Mouse (Mus musculus): ENCODE data around the gene Scpep1. TPM values are rescaled to one million over a fixed set of nuclear protein-coding genes. Genes with fewer than 3 reads are reported as not detected.
"Not testable (repeated sequence)": the region's sequence is repeated elsewhere in the genome, so short reads cannot be mapped to it uniquely, and the experiment has no call there.

Scpep1 gene
- polyA plus RNA-seq, 1 experiment from 2014 or later = 44.6 TPM

- H3K4me3 ChIP-seq; H3K27ac ChIP-seq (replicated peaks); H3K9ac ChIP-seq; ATAC-seq (ENCODE audit: extremely low read depth, insufficient number of reproducible peaks, low FRiP score, low TSS enrichment); H3K9me3 ChIP-seq; H3K27me3 ChIP-seq (replicated peaks); H3K4me1 ChIP-seq; H3K4me2 ChIP-seq; H3K36me3 ChIP-seq: not testable (repeated sequence)
- WGBS = 91% methylated on average over 20 of the region's 24 CpGs
Measured at GRCm38 (mm10) chr11:88891921-88892561, 63.2 kb downstream of the Scpep1 start.

- H3K27ac ChIP-seq (replicated peaks); H3K4me1 ChIP-seq; H3K4me3 ChIP-seq; H3K9ac ChIP-seq; H3K9me3 ChIP-seq; ATAC-seq (ENCODE audit: extremely low read depth, insufficient number of reproducible peaks, low FRiP score, low TSS enrichment); H3K36me3 ChIP-seq; H3K27me3 ChIP-seq (replicated peaks); H3K4me2 ChIP-seq: not testable (repeated sequence)
- 94% methylated on average over 9 of the region's 12 CpGs for WGBS
Measured at GRCm38 (mm10) chr11:88891446-88891845, 63.8 kb downstream of the Scpep1 start.

GRCm38 (mm10) chr11:88890904-88891303 lies 64.4 kb downstream of the Scpep1 start:
- not testable (repeated sequence) for H3K9ac ChIP-seq; H3K4me2 ChIP-seq; H3K27me3 ChIP-seq (replicated peaks); H3K27ac ChIP-seq (replicated peaks); ATAC-seq (ENCODE audit: extremely low read depth, insufficient number of reproducible peaks, low FRiP score, low TSS enrichment); H3K36me3 ChIP-seq; H3K4me1 ChIP-seq; H3K4me3 ChIP-seq; H3K9me3 ChIP-seq
- 91% methylated on average over 7 of the region's 11 CpGs for WGBS

- WGBS = 74% methylated on average over 2 of the region's 2 CpGs
- H3K4me1 ChIP-seq = no peaks in the 10 kb centered on the region
- H3K9me3 ChIP-seq = no peaks in the 10 kb centered on the region
- ATAC-seq (ENCODE audit: extremely low read depth, insufficient number of reproducible peaks, low FRiP score, low TSS enrichment) = no peak
- no peak overlapping the region for H3K9ac ChIP-seq
- no peak overlapping the region for H3K4me3 ChIP-seq
- H3K4me2 ChIP-seq = no peak overlapping the region
- no peak overlapping the region for H3K27ac ChIP-seq (replicated peaks)
- no peaks in the 10 kb centered on the region for H3K27me3 ChIP-seq (replicated peaks)
- H3K36me3 ChIP-seq = no peaks in the 10 kb centered on the region
Measured at GRCm38 (mm10) chr11:88888996-88889395, 66.3 kb downstream of the Scpep1 start.

GRCm38 (mm10) chr11:88884376-88885065 lies 70.7 kb downstream of the Scpep1 start:
- Histone ChIP-seq H3K9ac (no peak overlapping the region), H3K4me1 (no peaks in the 10 kb centered on the region), H3K9me3 (no peaks in the 10 kb centered on the region; the same call in 1 of the 2 replicates), H3K27me3 (replicated peaks) (no peaks in the 10 kb centered on the region), H3K36me3 (no peaks in the 10 kb centered on the region), H3K27ac (replicated peaks) (no peak overlapping the region), H3K4me2 (no peak overlapping the region), H3K4me3 (no peak overlapping the region)
- no peak for ATAC-seq (ENCODE audit: extremely low read depth, insufficient number of reproducible peaks, low FRiP score, low TSS enrichment)
- WGBS = 67% methylated on average over 8 of the region's 8 CpGs

GRCm38 (mm10) chr11:88878011-88878410 lies 77.3 kb downstream of the Scpep1 start:
- 80% methylated on average over 12 of the region's 12 CpGs for WGBS
- peaks cover 13% of the 10 kb centered on the region for H3K27me3 ChIP-seq (replicated peaks)
- H3K9ac ChIP-seq = no peak overlapping the region
- no peaks in the 10 kb centered on the region; the same call in 1 of the 2 replicates for H3K9me3 ChIP-seq
- ATAC-seq (ENCODE audit: extremely low read depth, insufficient number of reproducible peaks, low FRiP score, low TSS enrichment) = no peak
- no peak overlapping the region for H3K27ac ChIP-seq (replicated peaks)
- peaks cover 6% of the 10 kb centered on the region; the same call in 1 of the 2 replicates for H3K4me1 ChIP-seq
- no peak overlapping the region for H3K4me3 ChIP-seq
- no peaks in the 10 kb centered on the region for H3K36me3 ChIP-seq
- H3K4me2 ChIP-seq = no peak overlapping the region

Other genes with a start within 250 kb of the Scpep1 start
- 16.2 and 18.8 TPM in 2 replicates for gene Msi2, start 237.0 kb downstream of the Scpep1 start, polyA plus RNA-seq (2015; fragmentation: Nextera tagmentation; extraction: Ambion mirVana)
- 31.4 and 33.7 TPM in 2 replicates for gene Akap1, start 90.9 kb downstream of the Scpep1 start, polyA plus RNA-seq (2015; fragmentation: Nextera tagmentation; extraction: Ambion mirVana)
- not detected in 2 replicates for gene Elobl, start 11.5 kb upstream of the Scpep1 start, polyA plus RNA-seq (2015; fragmentation: Nextera tagmentation; extraction: Ambion mirVana)
- 9.9 and 10.1 TPM in 2 replicates for gene Coil, start 14.8 kb upstream of the Scpep1 start, polyA plus RNA-seq (2015; fragmentation: Nextera tagmentation; extraction: Ambion mirVana)
- 14.1 and 14.8 TPM in 2 replicates for gene Trim25, start 43.9 kb upstream of the Scpep1 start, polyA plus RNA-seq (2015; fragmentation: Nextera tagmentation; extraction: Ambion mirVana)
- 4.8 and 5.5 TPM in 2 replicates for gene Dgke, start 111.4 kb upstream of the Scpep1 start, polyA plus RNA-seq (2015; fragmentation: Nextera tagmentation; extraction: Ambion mirVana)
- not detected in 2 replicates for gene Gm525, start 118.4 kb upstream of the Scpep1 start, polyA plus RNA-seq (2015; fragmentation: Nextera tagmentation; extraction: Ambion mirVana)

Data from heart, embryonic 13.5 days (tissue).